In the genomic region with DNA sequence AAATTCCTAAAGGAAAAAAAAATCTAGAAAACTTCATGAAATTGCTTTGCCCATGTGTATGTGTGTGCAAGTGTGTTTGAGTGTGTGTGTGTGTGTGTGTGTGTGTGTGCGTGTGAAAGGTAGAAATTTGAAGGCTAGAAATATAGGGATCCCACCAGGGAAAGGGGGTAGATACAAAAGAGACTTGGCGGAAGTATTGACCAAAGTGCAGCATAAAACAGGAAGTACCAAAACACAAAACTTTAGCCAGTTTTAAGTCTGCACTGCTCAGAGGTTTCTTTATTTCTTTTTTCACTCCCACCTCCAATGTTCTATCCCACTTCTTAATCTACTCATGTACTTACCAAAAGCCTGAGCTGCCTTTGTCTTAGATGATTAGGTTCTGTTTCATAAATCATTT, we compare ENCODE assay signal across 14 mouse cellular contexts. TPM values are rescaled to one million over a fixed set of nuclear protein-coding genes. Genes with fewer than 3 reads are reported as not detected.
"Had no signal": no experiment of that assay in that cellular context is flagged by ENCODE, and none has a peak within 500 bp of the region (broad histone marks: within the 10 kb centered on the region; RNA-seq: fewer than 3 reads in every experiment).

No protein-coding gene starts in this region.

- ATAC-seq: liver, postnatal 0 days; lung, postnatal 0 days; midbrain, embryonic 13.5 days; midbrain, embryonic 15.5 days had no signal

- DNase-seq: liver, embryonic 13.5 days; liver, postnatal 0 days; lung, adult 2 months; lung, postnatal 14 days; lung, postnatal 36 days; right cerebral cortex, postnatal 14 days; thymus, adult 2 months; thymus, postnatal 14 days; thymus, postnatal 36 days had no signal

RNA-seq across cellular contexts. Expression of a gene that starts 6.1 kb away (rescaled TPM):
- total RNA-seq: midbrain, postnatal 0 days had no signal

RNA-seq across cellular contexts. Expression of a gene that starts 20.1 kb away (rescaled TPM):
- total RNA-seq: midbrain, postnatal 0 days; monocyte, adult 5-6 weeks had no signal

RNA-seq across cellular contexts. Expression of a gene that starts 34.9 kb away (rescaled TPM):
- total RNA-seq: midbrain, postnatal 0 days had no signal
